Mouse (Mus musculus) hindbrain, embryonic 14.5 days (tissue): Measurements from ENCODE around the gene Pigo. TPM values are rescaled to one million over a fixed set of nuclear protein-coding genes. Genes with fewer than 3 reads are reported as not detected.
A peak's percentile ranks its signal among the peaks of the same experiment; 100 is the strongest.

Experiments
- ATAC-seq: fragments of 200-750 bp; cut with Nextera tagmentation; 2 replicates; pipeline ENCODE4 v1.8.0; 2017; ENCODE audit warnings: moderate number of reproducible peaks, mild to moderate bottlenecking, moderate TSS enrichment, moderate library complexity; ENCODE audit not compliant: low FRiP score
- DNase-seq: peaks from one replicate; pipeline ENCODE4 v3.0.0-alpha.2; 2015; ENCODE audit warnings: low spot score
- H3K27ac ChIP-seq: fragments of 300-500 bp; sonication (generic); 2 replicates; pipeline ENCODE4 v1.5.1; 2014; ENCODE audit warnings: mild to moderate bottlenecking, moderate library complexity
- H3K27me3 ChIP-seq: fragments of 300-500 bp; sonication (generic); 2 replicates; pipeline ENCODE4 v1.6.1; 2014; ENCODE audit warnings: mild to moderate bottlenecking, low read length, mixed read lengths; ENCODE audit not compliant: control insufficient read depth, insufficient read depth
- H3K36me3 ChIP-seq: fragments of 300-500 bp; sonication (generic); replicated peaks from 2 replicates; pipeline ENCODE4 v1.6.1; 2014; ENCODE audit not compliant: control insufficient read depth, insufficient read depth
- H3K4me1 ChIP-seq: fragments of 300-500 bp; sonication (generic); replicated peaks from 2 replicates; pipeline ENCODE4 v1.6.1; 2014; ENCODE audit warnings: antibody characterized with exemption, low read length, mixed read lengths; ENCODE audit not compliant: control insufficient read depth, insufficient read depth
- H3K4me2 ChIP-seq: fragments of 300-500 bp; sonication (generic); replicated peaks from 2 replicates; pipeline ENCODE4 v1.6.1; 2014; ENCODE audit warnings: mild to moderate bottlenecking, moderate library complexity
- H3K4me3 ChIP-seq: fragments of 300-500 bp; sonication (generic); replicated peaks from 2 replicates; pipeline ENCODE4 v1.5.1; 2014; ENCODE audit warnings: mild to moderate bottlenecking, low read length
- H3K9ac ChIP-seq: fragments of 300-500 bp; sonication (generic); 2 replicates; pipeline ENCODE4 v1.6.1; 2014
- H3K9me3 ChIP-seq: fragments of 300-500 bp; sonication (generic); 2 replicates; pipeline ENCODE4 v1.6.1; 2016; ENCODE audit warnings: low read length; ENCODE audit not compliant: control insufficient read depth
- WGBS: fragments of 180-500 bp; shearing (Covaris S2); extraction: QIAGEN DNeasy Blood & Tissue Kit; methylation state at CpG from one replicate; pipeline ENCODE4 v1.1.7; 2014; 5-methylcytosine and 5-hydroxymethylcytosine counted together
- polyA plus RNA-seq: library from polyadenylated mRNA; unstranded; fragments of >200 nt; fragmentation: Nextera tagmentation; extraction: Ambion mirVana; gene quantifications from 2 replicates; pipeline ENCODE4 v1.2.1, GENCODE M21; 2014

Pigo gene
- polyA plus RNA-seq, 1 experiment from 2014 or later = 24.2 TPM

GRCm38 (mm10) chr4:43047231-43047630 lies 21.6 kb upstream of the Pigo start:
- ATAC-seq = no peak
- H3K4me1 ChIP-seq = peaks cover 14% of the 10 kb centered on the region
- H3K27me3 ChIP-seq = no peaks in the 10 kb centered on the region
- peak; percentile 92 for DNase-seq
- H3K36me3 ChIP-seq = no peaks in the 10 kb centered on the region
- WGBS = 10% methylated on average over 5 of the region's 5 CpGs
- no peak overlapping the region for H3K4me2 ChIP-seq
- H3K27ac ChIP-seq = no peak overlapping the region
- no peaks in the 10 kb centered on the region for H3K9me3 ChIP-seq
- H3K4me3 ChIP-seq = no peak overlapping the region
- no peak overlapping the region for H3K9ac ChIP-seq

GRCm38 (mm10) chr4:43046607-43047006 lies 21.0 kb upstream of the Pigo start:
- no peaks in the 10 kb centered on the region for H3K27me3 ChIP-seq
- ATAC-seq = no peak
- H3K36me3 ChIP-seq = no peaks in the 10 kb centered on the region
- peaks cover 14% of the 10 kb centered on the region for H3K4me1 ChIP-seq
- WGBS = 56% methylated on average over 5 of the region's 5 CpGs
- no peak overlapping the region for H3K27ac ChIP-seq
- no peak overlapping the region for H3K9ac ChIP-seq
- no peaks in the 10 kb centered on the region for H3K9me3 ChIP-seq
- H3K4me2 ChIP-seq = peak overlapping the region; percentile 68
- H3K4me3 ChIP-seq = no peak overlapping the region
- no peak for DNase-seq

- ATAC-seq (peak; percentile 90), DNase-seq (peak; percentile 96)
- 0% methylated on average over 33 of the region's 33 CpGs for WGBS
- Histone ChIP-seq H3K9me3 (no peaks in the 10 kb centered on the region), H3K27ac (peak within 1 kb of the TSS; percentile 89), H3K4me2 (peak within 1 kb of the TSS; percentile 68), H3K27me3 (no peaks in the 10 kb centered on the region), H3K36me3 (no peaks in the 10 kb centered on the region), H3K9ac (peak within 1 kb of the TSS; percentile 62), H3K4me1 (peaks cover 14% of the 10 kb centered on the region), H3K4me3 (peak within 1 kb of the TSS; percentile 44)
Measured at GRCm38 (mm10) chr4:43045659-43046302, 20.2 kb upstream of the Pigo start, which contains the start of gene Fam214b. Fam214b (minus strand) TSS chr4:43046220.

GRCm38 (mm10) chr4:43045285-43045658 lies 19.7 kb upstream of the Pigo start:
- peak overlapping the region; percentile 44 for H3K4me3 ChIP-seq
- peak overlapping the region; percentile 89 for H3K27ac ChIP-seq
- H3K4me2 ChIP-seq = peak overlapping the region; percentile 68
- peak overlapping the region; percentile 62 for H3K9ac ChIP-seq
- WGBS = 4% methylated on average over 13 of the region's 13 CpGs
- no peak for DNase-seq
- peaks cover 18% of the 10 kb centered on the region for H3K4me1 ChIP-seq
- H3K27me3 ChIP-seq = no peaks in the 10 kb centered on the region
- H3K36me3 ChIP-seq = no peaks in the 10 kb centered on the region
- no peaks in the 10 kb centered on the region for H3K9me3 ChIP-seq
- peak; percentile 1; the same call in 1 of the 2 replicates for ATAC-seq

- no peaks in the 10 kb centered on the region for H3K9me3 ChIP-seq
- ATAC-seq (no peak), DNase-seq (no peak)
- no peaks in the 10 kb centered on the region for H3K27me3 ChIP-seq
- H3K27ac ChIP-seq = peak overlapping the region; percentile 89
- peak overlapping the region; percentile 44 for H3K4me3 ChIP-seq
- 1% methylated on average over 4 of the region's 4 CpGs for WGBS
- peaks cover 18% of the 10 kb centered on the region for H3K4me1 ChIP-seq
- no peaks in the 10 kb centered on the region for H3K36me3 ChIP-seq
- peak overlapping the region; percentile 62 for H3K9ac ChIP-seq
- H3K4me2 ChIP-seq = peak overlapping the region; percentile 68
Measured at GRCm38 (mm10) chr4:43044673-43045072, 19.1 kb upstream of the Pigo start.

- 6% methylated on average over 7 of the region's 7 CpGs for WGBS
Measured at GRCm38 (mm10) chr4:43043644-43044357, 18.2 kb upstream of the Pigo start.

GRCm38 (mm10) chr4:43040881-43041547 lies 15.4 kb upstream of the Pigo start:
- WGBS = 69% methylated on average over 9 of the region's 9 CpGs
- no peak for DNase-seq
- no peak for ATAC-seq
- no peak overlapping the region for H3K4me3 ChIP-seq
- H3K9ac ChIP-seq = no peak overlapping the region
- peak overlapping the region; percentile 47 for H3K27ac ChIP-seq
- peaks cover 40% of the 10 kb centered on the region for H3K4me1 ChIP-seq
- no peaks in the 10 kb centered on the region for H3K9me3 ChIP-seq
- peak overlapping the region; percentile 27 for H3K4me2 ChIP-seq
- H3K36me3 ChIP-seq = peaks cover 7% of the 10 kb centered on the region
- H3K27me3 ChIP-seq = no peaks in the 10 kb centered on the region

More at GRCm38 (mm10) chr4:43043644-43044357, 18.2 kb upstream of the Pigo start:
- Histone ChIP-seq H3K27ac (peak overlapping the region; percentile 89), H3K4me3 (peak overlapping the region; percentile 44), H3K4me1 (peaks cover 25% of the 10 kb centered on the region), H3K9ac (peak overlapping the region; percentile 62), H3K9me3 (no peaks in the 10 kb centered on the region), H3K27me3 (no peaks in the 10 kb centered on the region), H3K36me3 (no peaks in the 10 kb centered on the region), H3K4me2 (peak overlapping the region; percentile 68)
- DNase-seq = peak; percentile 65
- ATAC-seq = peak; percentile 66

GRCm38 (mm10) chr4:43040114-43040572 lies 14.5 kb upstream of the Pigo start:
- Histone ChIP-seq H3K9me3 (no peaks in the 10 kb centered on the region), H3K27ac (peak overlapping the region; percentile 81), H3K27me3 (no peaks in the 10 kb centered on the region), H3K4me3 (peak overlapping the region; percentile 75), H3K4me1 (peaks cover 37% of the 10 kb centered on the region), H3K4me2 (peak overlapping the region; percentile 76), H3K9ac (peak overlapping the region; percentile 84), H3K36me3 (peaks cover 15% of the 10 kb centered on the region)
- DNase-seq = peak; percentile 88
- WGBS = 1% methylated on average over 25 of the region's 25 CpGs
- peak; percentile 97 for ATAC-seq

GRCm38 (mm10) chr4:43039609-43040008 lies 14.0 kb upstream of the Pigo start:
- ATAC-seq = no peak; the same call in 1 of the 2 replicates
- WGBS = under 1% methylated on average over 11 of the region's 11 CpGs
- Histone ChIP-seq H3K27ac (peak overlapping the region; percentile 81), H3K4me3 (peak overlapping the region; percentile 75), H3K27me3 (no peaks in the 10 kb centered on the region), H3K4me1 (peaks cover 32% of the 10 kb centered on the region), H3K9me3 (no peaks in the 10 kb centered on the region), H3K9ac (peak overlapping the region; percentile 84), H3K4me2 (peak overlapping the region; percentile 76), H3K36me3 (peaks cover 21% of the 10 kb centered on the region)
- no peak for DNase-seq
